Mouse (Mus musculus): ENCODE results near the gene Ms4a5. TPM values are rescaled to one million over a fixed set of nuclear protein-coding genes. Genes with fewer than 3 reads are reported as not detected.
"Not testable (repeated sequence)": the region's sequence is repeated elsewhere in the genome, so short reads cannot be mapped to it uniquely, and the experiment has no call there.

The Ms4a5 gene
- not detected for total RNA-seq (2021)
- long read RNA-seq, experiment 1, result 0 reads
- long read RNA-seq, experiment 2, result 0 reads

DNA sequence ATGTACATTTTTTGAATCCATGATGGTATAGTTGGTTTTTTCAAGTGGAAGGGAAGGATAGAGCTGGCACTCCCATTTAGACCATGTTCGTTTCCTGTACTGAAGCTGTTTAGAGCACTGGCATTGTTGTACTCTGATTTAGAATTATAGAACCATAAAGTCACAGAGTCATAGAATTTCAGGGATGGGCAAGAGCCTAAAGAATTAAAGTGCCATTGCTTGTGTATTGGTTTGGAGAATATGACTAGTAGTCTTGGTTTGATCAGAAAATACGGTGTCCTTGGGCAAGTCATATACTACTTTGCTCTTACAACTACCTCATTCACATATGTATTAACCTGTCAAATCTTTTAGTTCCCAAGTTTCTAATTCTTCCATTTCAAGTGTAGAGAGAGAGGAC, at the start of gene Ms4a5:
Gene Ms4a5 (minus strand): TSS at position 101 of the 400 bp plus-strand sequence.
- no peak for DNase-seq

DNA sequence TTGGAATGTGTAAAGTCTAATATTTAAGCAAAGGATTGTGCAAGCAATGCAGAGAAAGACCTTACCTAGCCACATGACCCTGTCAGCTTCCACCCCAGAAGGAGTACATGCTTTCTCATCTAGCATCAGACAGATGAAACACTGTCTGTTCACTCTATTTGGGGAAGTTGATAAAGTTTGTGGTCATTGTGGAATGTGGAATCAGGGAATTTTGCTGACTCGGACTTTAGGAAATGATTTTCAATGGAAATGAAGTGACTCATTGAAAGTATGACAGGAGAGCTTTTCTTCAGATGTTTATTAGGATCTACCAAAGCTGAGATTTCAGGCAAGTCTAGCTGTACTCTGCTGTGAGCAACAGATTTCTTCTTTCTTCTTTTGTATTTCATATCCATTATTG, 37.5 kb upstream of the Ms4a5 start:
- DNase-seq, result no peak

DNA sequence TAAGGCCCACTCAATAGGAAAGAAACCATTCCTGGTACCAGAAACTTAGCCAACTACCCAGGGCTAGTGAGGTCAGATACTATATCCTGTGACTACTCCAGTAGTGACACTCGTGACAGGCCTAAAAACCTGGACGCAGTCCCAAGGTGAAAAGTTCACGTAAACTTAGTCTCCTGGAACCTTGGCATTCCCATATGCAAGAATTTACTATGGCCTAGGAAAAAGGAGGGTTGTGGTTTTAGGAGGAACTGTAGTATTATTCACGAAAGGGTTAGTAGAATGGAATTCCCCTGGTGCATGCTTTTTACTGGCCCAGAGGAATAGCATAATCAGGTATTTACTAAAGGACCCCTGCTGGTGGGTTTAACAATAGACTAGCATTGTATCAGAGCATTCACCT, 33.1 kb upstream of the Ms4a5 start:
- DNase-seq, result no peak

DNA sequence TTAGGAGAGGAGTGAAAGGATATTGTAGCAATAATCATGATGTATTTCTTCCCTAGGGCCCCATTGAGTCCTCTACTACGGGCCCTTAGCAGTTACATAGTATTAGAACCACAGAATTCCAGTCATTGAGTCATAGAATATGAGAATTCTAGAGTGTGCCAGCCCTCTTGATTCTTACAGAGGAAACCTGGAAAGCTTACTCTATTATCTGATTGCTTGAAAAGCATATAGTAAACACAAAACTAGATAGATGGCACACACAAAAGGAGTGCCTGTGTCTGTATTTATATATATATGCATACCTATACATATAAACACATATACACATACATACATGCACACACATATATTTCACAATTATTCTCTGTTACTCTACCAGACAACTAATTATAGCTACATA, 30.7 kb upstream of the Ms4a5 start, which contains the start of gene Ms4a14:
Gene Ms4a14 (minus strand): TSS at position 101 of the 400 bp plus-strand sequence.
- no peak for DNase-seq

DNA sequence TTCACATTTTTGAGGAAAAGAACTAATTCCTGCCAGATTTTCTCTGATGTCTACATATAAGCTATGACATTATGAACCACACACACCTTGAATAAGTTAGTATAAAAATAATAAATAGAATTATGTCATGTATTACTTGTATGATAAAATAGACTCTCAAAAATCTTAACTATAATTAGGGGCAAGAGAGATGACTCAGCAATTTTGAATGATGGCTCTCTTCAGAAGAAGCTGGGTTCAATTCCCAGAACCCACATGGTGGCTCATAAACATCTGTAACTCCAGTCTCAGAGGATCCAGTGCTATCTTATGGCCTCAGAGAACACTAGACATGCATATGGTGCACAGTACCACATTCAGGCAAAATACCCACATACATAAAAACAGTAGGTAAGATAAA, 25.2 kb upstream of the Ms4a5 start:
- DNase-seq, result no peak

DNA sequence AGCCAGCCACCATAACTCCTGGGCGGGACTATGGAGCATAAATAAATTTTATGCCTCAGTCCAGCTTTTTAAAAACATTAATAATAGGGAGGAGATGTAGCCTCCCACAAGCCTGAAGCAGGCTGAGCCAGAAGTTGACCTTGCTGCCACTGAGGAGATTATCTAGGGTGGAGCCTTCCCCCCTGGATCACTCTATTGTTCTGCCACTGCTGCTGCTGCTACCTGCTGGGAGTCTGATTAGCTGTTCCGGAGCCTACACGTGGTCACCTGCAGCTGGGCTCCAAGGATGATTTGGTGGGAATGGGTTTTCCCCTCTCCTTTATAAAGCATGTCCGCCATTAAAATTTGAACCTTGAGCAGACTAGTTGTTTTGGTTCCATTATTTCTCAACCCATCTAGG, 15.9 kb upstream of the Ms4a5 start:
- not testable (repeated sequence) for DNase-seq

DNA sequence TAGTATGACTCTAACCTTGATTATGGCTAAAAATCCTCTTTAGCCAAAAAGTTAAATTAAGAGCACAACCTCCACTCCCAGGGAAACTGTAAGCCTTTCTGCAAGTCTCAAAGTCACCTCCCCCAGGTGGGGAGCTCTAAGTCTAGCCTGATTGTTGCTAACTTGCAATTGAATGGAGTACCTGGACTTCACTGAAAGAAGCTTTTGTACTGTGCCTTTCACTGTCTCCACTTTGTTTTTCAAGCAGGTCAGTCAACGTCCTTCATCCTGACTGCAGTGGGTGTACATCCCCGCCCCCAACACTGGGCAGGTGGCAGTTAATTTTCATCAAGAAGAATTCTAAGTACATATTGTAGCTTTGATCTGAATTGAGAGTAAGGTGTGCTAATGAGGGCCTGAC, 15.3 kb upstream of the Ms4a5 start:
- DNase-seq, result no peak

DNA sequence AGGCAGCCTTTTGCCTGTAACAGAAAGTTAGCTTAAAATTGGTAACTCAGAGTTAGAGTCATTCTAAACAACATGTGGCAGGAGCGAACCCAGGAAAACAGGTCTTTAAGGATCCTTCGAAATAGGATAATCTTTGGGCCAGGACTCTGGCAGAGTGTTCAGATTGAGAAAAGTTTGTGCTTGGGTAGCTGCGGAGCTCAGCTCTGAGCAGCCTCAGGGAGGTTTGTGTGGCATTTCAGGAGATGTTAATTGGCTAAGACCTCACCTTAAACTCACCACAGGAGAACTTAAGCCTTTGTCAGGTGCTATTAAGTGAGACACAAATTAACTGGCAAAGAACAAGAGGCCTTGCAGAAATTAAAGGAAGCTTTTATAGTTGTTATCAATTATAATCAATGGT, 9.9 kb upstream of the Ms4a5 start:
- not testable (repeated sequence) for DNase-seq

DNA sequence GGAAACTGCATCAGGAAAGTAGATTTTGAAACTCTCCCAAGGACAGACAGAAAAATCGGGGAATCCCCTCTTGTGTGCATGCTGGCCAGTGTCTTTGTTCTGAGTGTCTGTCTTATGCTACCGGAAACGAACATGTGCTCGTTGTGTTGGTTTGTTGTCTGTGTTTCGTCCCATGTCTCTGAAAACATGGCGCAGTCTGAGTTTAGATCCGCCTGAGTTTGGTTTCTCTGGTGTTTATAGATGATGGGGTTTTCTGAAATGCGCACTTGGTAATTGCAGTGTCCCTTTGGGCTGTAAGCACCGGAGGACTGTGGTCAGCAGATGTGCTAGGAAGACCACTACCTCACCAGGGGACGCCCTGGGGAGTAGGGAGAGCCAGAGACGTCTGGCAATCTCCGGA, 9.3 kb upstream of the Ms4a5 start:
- no peak for DNase-seq

DNA sequence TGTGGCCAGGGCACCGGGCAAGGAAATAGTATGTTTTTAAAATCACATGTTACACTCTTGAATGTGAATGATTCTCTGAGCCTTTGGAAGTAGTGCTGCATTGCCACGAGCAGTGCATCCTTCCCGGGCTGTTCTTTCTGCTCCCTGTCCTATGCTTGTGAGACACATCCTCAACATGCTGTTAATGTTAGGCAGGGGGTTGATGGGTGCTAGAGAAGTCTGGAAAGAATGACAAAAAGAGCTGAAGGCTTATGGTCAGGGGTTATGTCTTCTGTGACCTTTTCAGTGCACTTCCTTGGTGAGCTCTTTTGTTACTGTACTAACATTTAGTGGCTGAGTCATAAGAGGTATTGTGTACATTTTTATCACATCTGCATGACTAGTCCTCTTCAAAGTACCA, 3.5 kb downstream of the Ms4a5 start:
- no peak for DNase-seq

DNA sequence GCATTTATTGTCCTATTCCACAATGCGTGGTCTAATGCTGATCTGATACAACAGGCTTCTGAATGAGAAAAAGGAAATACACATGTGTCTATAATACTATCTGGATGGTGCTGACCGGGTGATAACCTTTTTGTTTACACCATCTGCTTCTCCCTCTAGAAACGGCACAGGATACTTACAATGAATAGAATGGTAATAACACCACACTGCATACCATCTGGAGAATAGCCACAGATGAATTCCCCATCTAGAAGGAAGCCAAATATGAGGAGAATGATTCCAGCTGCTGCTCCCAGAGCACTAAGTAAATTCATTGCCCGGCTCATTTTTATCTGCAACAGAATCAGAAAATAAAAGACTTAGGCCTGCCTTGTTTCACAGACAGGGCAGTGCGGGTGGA, 7.2 kb downstream of the Ms4a5 start:
- DNase-seq, result no peak

DNA sequence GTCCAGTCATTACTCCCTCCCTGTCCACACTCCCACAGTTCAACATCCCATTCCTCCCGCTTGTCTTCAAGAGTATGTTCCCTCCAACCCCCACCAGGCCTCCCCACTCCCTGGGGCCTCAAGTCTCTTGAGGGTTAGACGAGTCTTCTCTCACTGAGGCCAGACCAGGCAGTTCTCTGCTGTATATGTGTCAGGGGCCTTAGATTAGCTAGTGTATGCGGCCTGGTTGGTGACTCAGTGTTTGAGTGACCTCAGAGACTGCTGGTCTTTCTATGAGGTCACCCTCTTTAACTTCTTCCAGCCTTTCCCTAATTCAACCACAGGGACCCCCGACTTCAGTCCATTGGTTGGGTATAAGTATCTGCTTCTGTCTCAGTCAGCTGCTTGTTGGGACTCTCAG, 16.7 kb downstream of the Ms4a5 start:
- DNase-seq, result no peak

DNA sequence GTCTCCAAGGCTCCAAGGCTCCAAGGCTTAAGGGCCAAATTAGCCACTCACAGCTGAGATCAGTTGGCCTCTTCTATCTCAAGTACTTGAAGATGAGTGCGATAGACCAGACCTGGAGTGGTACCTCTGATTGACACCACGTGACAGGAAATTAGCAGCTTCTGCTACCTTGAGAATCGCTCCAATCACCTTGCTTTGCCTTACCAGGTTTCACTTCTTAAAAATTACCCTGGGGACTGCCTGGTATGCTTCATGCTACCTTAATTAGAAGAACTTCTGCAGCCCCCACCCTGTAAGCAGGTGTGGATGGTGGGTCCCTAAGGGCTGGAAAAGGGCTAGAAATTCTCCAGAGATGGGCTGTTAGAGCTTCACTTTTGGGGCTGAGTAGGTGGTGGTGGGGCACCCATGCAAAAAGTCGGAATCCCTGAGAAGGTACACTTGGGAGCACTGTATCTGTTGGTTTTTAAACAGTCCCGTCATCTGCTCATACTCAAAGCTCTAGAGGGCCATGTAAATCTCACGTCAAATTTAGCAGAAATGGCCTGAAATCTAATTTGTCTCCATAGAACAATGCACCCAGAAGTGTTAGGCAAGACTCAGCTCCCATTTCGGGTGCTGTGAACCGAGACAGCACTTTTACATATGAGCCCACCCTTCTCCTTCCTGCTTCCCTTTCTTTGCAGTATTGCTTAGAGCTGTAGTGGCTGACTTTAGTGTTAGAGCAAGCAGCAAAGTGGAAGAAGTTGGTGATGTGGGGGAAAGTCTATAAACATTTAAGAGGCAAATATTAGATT, 17.4 kb downstream of the Ms4a5 start, which contains the start of gene Ms4a1:
Gene Ms4a1 (minus strand): TSS at position 190 of the 794 bp plus-strand sequence.
- no peak for DNase-seq

DNA sequence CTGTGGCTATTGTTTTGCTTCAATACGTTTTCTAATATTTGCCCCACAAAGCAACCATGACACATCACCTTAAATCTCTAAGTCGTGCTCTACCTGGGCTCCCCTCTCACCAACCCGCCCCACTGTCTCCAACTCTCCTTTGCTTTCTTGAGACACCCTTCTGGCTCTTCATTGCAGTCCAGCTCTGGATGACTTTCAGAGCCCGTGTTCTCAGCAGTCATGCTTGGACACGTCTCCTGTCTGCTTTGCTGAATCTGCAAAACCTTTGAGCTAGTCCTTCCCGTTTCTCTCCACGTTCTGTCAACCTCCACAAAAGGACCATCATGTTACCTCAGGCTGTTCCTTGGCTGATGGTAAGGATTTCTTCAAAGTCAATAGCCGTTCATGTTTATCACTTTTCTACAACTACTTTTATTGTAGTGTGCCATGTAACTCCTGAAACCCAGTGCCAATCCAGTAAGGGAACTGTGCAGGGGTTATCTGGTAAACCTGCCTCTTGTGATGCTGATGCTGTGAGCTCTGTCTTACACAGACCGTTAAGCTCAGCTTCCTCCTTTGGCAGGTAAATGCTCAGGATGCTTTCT, 19.0 kb downstream of the Ms4a5 start:
- DNase-seq, result no peak

DNA sequence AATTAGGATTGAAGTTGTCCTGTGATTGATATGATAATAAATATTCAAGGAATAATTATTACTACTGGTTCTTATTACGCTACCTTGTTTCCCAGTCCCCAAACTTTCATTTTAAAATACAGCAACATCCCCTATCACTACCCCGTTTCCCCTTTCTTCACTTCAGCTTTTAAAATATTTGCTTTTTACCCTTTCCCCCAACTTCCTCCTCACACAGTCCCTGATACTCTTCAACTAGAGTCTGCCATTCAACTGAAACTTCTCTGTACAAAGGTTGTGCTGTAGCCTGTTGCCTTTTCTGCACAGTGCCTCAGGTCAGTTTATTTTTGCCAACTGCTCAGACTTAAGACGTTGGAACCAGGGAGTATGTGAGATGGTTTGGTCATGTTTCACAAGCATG, 20.1 kb downstream of the Ms4a5 start:
- DNase-seq, result no peak

DNA sequence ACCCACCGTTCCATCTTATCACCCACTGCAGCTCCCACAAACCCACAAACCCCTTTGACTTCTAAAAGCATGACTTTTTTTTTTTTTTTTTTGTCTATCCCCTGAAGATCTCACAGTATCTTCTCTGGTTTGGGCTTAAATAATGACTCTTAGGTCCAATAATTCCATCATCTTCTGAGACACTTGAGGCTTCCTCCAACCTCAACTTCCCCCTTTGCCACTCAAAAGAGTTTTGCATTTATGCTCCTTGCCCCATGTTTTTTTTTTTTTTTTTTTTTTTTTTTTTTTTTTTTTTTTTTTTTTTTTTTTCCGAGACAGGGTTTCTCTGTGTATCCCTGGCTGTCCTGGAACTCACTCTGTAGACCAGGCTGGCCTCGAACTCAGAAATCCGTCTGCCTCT, 20.7 kb downstream of the Ms4a5 start:
- DNase-seq, result not testable (repeated sequence)

DNA sequence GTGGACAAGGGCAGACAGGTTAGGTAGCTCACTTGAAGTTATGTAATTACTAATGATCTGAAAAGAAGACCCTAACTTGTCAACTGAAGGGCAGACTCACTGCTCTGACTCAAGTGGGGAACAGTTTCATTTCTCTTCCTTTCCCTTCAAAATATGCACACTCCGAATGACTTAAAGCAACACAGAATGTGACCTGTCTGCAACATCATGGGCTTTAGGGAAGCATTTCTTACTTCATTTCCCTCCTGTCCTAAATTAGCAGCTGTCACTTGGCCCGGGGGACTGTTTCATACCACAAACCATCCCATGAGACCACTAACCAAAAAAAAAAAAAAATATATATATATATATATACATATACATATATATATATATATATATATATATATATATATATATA, 22.2 kb downstream of the Ms4a5 start:
- no peak for DNase-seq

DNA sequence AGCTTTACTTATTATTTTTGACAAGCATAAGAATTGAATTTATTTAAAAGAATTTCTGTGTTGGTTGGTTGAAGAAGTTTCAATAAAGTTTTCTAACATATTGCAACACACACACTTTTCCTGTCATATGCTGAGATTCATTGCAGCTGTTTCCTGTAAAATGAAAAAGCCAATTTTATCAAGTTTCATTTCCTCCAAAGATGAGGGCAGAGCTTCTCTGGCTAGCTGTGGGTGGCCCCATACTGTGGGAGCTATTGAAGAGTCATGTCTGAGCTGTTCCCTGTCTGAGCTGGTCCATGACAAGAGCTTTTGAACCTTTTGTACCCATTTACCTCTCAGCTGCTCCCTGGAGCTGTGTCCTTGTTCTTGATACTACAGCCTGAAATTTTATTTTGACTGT, 39.4 kb downstream of the Ms4a5 start:
- no peak for DNase-seq

DNA sequence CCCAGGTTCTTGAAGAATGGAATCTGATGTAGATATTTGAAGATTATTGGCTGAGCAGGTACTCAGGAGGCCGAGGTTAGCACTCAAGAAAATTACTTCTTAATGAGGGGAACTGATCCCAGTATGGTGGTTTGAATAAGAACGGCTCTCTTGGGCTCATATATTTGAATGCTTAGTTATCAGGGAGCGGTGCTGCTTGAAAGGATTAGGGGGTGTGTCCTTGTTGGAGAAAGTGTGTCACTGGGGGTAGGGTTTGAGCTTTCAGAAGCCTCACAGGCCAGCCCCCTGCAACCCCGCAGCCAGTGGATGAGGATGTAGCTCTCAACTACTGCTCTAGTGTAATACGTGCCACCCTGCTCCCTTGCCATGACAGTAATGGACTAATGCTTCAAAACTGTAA, 41.1 kb downstream of the Ms4a5 start:
- DNase-seq, result no peak

DNA sequence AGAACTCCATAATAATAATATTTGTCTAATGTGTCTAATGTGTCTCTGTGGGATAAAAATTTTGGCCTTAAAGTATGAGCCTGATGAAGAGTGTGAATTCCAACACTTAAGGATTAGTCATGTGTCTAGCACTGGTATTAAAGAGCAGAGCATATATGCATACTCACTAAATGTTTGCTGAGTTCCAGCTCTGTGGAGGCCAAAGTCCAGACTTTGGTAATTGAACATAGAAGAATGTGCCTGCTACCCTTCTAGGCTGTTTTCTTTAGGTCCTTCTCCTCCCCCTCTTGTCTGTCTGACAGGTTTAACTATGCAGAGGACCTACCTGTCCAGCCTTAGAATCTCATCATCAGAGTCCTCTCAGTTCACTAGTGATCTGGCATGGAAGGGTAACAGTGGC, 47.9 kb downstream of the Ms4a5 start:
- no peak for DNase-seq

DNA sequence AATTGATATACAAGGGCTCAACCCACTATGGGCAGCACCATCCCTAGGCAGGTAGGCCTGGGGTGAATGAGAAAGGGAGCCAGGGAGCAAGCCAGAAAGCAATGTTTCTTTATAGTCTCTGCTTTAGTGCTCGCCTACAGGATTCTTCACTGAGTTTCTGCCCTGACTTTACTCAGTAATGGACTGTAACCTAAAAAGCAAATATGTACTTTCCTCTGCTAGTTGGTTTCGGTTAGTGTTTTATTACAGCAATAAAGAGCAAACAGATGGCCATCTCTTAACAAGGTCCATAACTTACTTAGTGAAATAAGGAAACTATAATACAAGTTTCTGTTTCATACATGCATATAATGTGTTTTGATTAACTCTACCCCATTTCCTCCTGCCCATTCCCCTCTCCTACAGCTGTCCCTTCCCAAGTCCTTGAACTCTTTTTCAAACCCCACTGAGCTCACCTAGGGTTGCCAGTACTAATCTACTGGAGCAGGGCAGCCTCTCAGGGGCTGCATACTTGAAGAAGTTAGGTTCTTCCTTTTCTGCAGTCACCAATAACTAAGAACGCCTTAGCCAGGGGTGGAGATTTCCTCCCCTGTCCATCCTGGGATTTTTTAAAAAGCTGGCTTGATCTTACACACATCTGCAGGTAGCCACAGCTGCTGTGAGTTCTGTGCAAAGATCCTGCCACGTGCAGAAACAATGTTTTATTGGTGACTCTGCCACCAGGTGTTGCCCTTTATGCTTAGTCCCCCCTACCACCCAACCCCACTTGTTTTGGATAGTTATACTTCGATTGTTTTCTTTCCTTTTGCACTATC, 48.5 kb downstream of the Ms4a5 start:
- DNase-seq, result no peak

DNA sequence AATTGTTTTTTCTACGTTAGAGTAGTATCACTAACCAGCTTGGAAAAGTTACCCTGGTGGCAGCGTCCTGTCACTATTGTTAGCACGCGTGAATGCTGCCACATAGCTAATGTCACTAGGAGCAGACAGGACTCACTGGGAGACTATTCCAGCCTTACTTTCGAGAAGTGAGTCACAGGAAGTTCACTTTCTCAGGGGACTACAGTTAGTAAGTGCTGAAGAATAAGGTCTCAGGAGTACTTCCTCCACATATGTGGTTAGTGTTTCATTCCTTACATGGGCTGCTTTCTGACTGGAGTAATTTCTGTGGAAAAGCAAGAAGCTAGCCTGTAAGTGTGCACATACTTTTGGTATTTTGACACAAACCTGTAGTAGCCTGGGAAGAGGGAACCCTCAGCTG, 49.4 kb downstream of the Ms4a5 start:
- DNase-seq, result no peak

DNA sequence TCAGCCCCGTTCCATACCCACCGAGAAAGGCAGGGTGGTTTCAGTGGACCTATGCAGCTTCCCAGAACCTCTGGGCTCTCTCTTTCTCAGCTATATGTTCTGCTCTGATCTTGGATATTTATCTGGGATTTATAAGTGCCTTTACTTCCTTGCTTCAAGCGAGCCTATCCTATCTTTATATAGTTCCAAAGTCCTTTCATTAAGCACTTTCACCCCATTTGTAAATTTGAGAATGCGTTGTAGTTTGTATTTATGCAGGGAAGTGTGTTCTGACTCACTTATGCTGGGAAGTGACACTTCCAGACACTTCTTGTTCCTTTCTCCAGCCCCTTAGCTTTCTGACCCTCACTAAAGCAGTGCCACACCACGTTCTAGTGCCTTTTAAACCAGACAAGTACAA, 51.3 kb downstream of the Ms4a5 start, which contains the start of gene Ms4a12:
Gene Ms4a12 (minus strand): TSS at position 101 of the 400 bp plus-strand sequence.
- DNase-seq, result no peak

Data from gastrocnemius, postnatal 25 days (tissue).